Mouse (Mus musculus) stomach, postnatal 0 days (tissue): ENCODE data around the gene Col19a1.

Experiments used
- CTCF ChIP-seq: IDR thresholded peaks from 2 replicates; pipeline ENCODE4 v1.5.1; 2016; ENCODE audit warnings: antibody characterized with exemption, low read depth, mild to moderate bottlenecking, moderate library complexity
- EP300 ChIP-seq: optimal IDR thresholded peaks from 2 replicates; pipeline ENCODE3; 2016; ENCODE audit warnings: antibody characterized with exemption

DNA sequence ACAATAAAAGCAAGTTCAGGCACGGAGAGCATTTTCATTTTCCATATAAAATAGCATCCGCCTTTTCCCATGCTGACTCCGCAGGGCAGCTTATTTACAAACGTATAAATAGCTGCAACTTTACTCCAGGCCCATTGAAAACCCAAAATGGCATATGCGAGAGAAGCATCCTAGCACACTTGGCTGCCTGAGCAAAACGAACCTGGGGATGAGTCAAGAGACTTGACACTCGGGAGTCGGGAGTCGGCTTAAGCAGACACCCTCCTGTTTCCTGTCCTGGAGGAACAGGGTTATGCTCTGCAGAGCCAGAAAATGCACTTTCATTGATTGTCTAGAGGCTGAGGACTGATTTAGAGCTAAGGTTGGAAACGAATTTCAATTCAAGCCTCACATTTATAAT is 29.3 kb downstream of the Col19a1 start:
- TF ChIP-seq CTCF (no peak), EP300 (no peak)
